Mouse (Mus musculus) right cerebral cortex, postnatal 36 days (tissue): Measurements from ENCODE around the gene Ccr10.
"Not testable (repeated sequence)": the region's sequence is repeated elsewhere in the genome, so short reads cannot be mapped to it uniquely, and the experiment has no call there.

Source experiments
- DNase-seq, 2 experiments: peaks; one replicate each; pipeline ENCODE4 v3.0.0; 2022; ENCODE audit warnings: low spot score in 2 of 2, mixed read lengths in 1 of 2

Gene Ccr10

GRCm38 (mm10) chr11:101171721-101172433, 3.4 kb downstream of the Ccr10 start:
- no peak for DNase-seq

DNA sequence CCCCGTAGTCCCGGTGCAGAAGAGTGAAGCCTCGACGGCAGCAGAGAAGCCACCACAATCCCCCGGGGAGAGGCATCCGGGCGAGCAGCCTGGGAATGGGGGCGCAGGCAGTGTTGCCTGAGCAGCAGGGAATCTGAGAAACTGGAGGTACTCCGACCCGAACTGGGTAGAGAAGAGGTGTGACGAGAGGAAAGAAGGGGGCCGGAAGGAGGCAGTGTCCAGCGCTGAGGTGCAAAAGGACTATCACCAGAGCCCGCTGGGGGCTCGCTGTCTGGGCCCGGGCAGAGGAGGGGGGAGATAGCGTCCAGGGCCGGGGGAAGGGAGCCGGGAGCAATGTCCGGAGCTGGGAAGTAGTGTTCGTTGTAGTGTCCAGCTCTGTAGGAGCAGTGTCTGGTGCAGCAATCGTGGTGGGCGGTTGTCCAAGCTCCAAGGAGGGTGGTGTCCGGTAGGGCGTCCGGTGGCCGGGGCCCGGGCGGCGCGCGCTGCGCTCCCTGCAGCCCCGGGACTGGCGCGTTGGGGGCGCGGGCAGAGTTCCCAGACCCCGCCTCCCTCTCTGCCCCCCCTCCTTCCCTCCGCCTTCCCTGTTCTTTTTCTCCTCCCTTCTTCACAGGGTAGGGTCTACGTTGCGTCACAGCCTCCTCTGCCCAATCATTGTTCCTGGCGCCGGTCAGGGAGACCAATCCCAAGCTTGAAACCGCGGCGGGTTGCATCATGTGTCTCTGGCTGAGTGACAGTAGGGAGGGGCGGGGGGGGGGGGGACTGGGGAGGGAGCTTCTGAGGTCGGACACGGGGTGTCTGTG, 4.2 kb downstream of the Ccr10 start, which contains the start of gene Plekhh3:
Gene Plekhh3 (minus strand): TSS at position 541 of the 800 bp plus-strand sequence.
- DNase-seq = peak; percentile 95 to 98

DNA sequence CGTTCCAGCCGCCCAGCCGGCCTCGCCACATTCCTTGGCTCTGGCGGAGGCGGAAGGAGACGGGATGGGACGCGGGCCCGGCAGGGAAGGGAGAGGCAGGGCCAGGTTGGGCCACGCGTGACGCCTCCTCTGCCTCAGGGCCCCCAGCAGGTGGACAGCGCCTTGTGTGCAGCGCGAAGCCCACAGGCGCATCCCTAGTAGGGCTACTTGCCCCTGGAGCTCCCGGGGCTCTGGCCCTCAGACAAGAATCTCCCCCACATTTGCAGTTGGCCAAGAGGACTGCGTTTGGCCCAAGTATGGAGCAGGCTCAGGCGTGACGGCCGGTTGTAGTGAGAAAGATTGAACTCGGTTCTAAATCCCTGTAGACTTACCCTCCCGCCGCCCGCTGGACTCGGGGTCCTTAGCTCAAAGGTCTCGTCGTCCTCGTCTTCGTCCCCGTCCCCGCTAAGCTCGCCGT, 4.9 kb downstream of the Ccr10 start, which contains the start of gene Cntnap1:
Gene Cntnap1 (plus strand): TSS at position 170 of the 457 bp plus-strand sequence.
- DNase-seq = no peak

- DNase-seq = no peak
Measured at GRCm38 (mm10) chr11:101169301-101170107, 5.7 kb downstream of the Ccr10 start.

DNA sequence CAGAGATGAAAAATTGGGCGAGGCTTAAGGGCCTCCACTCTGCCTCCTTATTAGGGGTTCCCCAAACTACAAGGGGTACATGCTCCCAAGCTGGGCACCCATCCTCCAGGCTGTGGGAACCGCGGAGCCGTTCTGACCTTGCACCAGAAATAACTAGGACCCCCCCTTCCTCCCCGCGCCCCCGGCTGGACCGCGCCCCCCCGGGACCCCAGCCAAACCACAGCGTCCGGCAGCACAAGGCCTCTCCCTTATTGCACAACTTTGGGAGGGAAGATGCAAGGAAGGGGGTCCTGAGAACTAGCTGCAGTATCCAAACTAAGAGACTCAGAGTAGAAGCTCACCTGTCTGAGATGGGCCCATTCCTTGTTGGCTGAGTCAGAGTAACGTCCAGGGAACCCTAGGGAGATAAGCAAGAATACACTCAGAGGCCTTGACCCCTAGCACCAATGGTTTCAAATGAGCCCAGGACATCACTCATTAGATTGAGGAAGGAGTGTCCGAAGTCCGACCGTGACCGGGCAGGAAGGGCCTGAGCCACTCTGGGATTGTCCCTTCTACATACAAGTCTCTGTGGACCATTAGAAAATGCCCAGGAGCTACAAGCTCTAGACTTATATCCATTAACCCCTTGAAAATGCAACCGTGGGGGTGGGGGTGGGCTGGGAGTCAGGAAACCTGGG, 6.8 kb downstream of the Ccr10 start:
- no peak for DNase-seq

DNA sequence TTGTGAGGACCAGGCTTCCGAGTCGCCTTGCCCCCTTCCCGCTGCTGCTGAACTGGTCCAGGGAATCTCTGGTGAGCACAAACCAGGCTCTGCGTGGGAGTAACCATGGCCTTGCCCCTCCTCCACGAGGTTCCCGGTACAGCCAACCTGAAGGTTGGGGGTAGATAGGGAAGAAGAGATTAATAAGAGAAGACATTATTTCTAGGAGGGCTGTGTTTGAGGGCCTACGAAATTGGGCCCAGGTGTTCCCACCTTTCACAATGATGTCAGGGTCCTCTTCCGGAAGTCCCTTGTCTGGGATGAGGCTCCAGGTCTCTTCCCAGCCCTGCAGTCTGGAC, 7.3 kb downstream of the Ccr10 start:
- DNase-seq = no peak

DNA sequence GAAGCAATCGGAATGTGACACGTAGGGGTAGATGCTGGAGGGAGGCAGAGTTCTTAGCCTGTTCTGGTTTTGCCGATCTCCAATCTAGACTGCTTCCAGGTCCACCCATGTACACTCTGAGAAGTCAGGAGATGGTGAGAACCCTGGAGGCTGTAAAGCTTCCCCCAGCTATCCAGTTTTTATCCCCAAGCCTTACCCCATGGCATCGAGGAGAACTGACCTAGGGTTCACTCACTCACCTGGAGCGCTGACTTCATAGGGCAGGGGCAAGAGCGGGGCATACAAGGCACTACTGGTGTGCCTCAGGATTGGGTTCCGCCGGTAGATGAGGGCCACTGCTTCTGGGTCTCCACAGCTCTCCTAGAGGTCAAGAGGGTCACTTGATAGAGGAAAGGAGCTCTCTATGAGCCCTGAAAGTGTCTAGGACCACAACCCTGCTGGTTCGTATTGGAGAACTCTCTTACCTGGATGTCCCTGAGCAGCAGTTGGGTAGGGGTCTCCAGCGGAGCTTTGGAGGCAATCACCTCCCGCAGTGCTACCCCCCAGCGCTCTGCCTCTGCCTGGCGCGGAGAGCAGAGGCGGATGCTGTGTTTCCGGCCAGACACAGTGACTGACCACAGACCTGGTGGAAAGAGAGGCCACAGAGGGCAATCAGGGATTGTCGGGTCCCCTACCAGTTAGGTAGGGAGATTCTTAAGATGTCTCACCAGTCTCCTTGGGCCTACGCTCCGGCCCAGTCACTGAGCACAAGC, 7.9 kb downstream of the Ccr10 start:
- no peak for DNase-seq

DNA sequence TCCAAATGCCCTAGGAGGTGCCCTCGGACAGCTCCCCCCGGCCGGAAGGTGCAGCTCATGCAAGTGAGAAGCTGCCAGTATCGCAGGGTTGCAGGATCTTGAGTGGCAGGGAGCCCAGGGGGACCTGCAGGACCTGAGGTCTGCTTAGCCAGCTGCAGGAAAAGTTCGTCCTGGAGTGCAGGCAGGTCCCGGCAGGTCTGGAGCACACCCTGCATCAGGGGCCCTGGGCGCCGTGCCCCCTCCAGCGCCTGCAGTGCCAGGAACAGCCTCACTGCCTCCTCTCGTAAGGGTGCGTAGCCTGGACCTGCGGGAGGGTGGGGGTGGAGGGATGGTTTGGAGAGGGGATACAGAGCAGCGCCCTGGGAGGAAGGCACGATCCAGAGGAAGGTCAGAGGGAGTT, 8.9 kb downstream of the Ccr10 start:
- DNase-seq = no peak

GRCm38 (mm10) chr11:101164677-101165580, 10.3 kb downstream of the Ccr10 start:
- DNase-seq = no peak

GRCm38 (mm10) chr11:101164351-101164665, 10.9 kb downstream of the Ccr10 start:
- DNase-seq = no peak

DNA sequence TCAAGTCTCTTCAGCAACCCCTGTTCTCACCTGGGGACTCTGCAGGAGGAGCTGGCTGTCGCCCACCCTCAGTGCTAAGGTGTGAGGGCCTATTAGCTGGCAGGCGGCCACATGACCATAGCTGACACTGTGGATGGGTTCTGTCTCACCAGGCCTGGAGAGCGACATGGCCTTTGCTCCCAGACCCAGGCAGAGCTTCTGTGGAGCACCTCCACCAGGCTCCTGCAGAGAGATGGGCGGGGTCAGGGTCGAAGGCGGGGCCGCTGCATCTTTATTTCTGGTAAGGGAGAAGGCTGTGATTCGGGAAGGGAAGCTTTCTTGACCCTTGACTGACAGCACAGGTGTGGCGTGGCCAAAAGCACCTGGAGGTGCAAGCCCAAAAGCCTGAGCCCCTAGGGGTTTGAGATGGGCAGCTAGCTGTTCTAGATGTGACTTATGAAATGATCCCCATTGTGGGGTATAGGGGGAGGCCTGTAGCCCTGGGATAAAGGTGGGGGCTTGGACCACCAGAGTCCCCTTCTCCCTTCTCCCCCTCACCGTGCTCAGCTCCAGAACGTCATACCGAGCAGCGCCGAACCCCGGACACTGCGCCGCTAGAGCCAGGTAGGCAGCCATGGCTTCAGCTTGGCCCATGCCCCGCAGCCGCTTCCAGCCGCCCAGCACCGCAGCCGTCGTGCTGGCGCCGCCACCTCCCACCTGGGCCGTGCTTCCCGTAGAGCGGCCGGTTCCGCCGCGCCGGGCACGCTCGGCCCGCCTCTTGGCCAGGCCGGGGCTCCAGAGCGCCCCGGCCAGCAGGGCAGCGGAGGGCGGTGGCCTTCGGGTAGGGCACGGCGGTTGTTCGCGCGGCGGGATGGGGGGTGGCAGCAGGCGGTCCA, 11.5 kb downstream of the Ccr10 start:
- no peak for DNase-seq

GRCm38 (mm10) chr11:101162772-101163171, 12.5 kb downstream of the Ccr10 start:
- DNase-seq = no peak

DNA sequence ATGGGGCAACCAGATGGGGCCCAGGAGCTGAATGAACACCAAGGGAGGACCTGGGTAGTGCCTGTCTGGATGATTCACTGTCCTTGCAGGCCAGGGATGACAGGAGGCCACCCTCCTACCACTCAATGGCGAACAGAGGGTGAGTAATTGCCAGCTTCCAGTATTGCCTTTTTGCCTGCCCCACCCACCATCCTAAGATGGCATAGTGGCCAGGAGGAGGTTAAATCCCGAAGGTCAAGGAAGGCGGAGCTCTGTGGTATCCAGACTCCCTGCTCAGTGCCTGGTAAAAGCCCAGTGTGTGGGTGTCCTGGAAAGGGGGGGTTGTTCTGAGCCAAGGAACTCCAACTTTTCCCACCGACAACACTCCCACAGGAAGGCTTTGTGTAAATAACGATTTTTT, 12.9 kb downstream of the Ccr10 start:
- no peak for DNase-seq

DNA sequence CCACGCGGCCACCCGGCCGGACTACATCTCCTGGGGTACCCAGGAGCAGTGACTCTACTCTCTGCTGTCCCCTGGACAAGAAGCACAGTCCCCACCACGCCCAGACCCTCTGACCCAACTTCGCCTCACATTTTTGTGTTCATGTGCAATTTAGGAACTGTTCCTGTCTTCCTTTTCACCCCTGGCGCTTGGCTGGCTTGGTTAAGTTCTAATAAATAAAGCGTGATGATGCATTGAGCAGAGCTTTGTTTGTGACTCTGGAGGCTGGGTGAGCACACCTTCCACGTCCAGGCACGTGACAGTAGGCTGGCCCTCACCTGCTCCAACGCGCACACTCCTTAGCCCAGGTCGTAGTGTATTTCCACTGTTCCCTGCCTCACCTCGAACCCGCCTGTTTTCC, 13.7 kb downstream of the Ccr10 start:
- no peak for DNase-seq

- DNase-seq = not testable (repeated sequence)
Measured at GRCm38 (mm10) chr11:101160981-101161505, 14.2 kb downstream of the Ccr10 start.

DNA sequence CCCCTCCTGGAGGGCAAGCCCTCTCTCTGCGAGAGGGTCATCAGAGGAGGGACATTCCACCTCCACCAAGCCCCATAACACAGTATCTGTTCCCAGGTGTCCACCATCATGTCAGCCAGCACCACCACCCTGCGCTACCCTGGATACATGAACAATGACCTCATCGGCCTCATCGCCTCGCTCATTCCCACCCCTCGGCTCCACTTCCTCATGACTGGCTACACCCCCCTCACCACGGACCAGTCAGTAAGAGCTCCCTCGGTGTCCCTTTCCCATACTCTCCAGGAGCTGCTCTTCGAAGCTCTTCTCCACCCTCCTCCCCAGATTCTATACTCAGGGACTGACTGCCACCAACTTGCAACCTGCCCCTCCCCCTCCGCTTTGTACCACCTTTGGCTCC, 15.1 kb downstream of the Ccr10 start:
- not testable (repeated sequence) for DNase-seq

GRCm38 (mm10) chr11:101155728-101156371, 19.4 kb downstream of the Ccr10 start, which contains the start of gene Tubg2:
TSS of gene Tubg2 (plus strand) at chr11:101155907.
- peak; percentile 82 to 84 for DNase-seq

DNA sequence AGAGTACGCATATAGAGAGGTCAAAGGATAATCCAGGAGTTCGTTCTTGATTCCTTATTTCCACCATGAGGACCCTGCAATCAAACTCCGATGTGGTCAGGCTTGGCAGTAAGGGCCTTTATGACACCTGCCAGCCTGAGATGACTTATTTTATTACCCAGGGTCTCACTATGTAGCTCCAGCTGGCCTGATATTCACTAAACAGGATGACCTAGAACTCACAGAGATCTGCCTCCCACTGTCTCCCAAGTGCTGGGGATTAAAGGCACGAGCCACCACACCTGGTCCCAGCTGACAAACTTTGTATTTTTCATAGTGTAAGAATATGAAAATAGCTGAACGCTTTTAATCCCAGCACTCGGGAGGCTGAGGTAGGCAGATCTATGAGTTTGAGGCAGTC, 20.1 kb downstream of the Ccr10 start:
- no peak for DNase-seq
